Comparison of ENCODE assay signal across 23 mouse cellular contexts in the genomic region with DNA sequence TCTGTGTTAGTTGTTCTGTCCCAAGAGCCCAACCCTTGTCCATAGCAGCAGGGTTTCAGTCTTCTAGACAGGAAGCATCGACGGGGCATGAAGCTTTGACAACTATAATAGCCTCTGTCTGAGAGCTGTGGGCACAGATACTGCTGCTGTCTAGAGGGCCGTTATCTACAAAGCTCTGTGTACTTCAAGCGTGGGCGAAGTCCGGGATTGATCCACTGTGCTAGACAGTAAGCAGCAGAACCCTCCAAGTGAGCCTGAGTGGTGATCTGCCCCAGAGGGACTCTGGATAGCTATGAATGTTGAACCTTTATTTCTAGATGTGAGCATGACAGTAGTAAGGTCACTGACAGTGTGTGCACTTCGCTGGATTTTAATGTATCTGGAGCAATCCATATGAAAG. TPM values are rescaled to one million over a fixed set of nuclear protein-coding genes. Genes with fewer than 3 reads are reported as not detected.
DNase-seq lines count a peak whose midpoint lies in the region; ATAC-seq and TF ChIP-seq lines count a peak whose summit lies in the region.
"Had no signal": no experiment of that assay in that cellular context is flagged by ENCODE, and none has a peak within 500 bp of the region (broad histone marks: within the 10 kb centered on the region; RNA-seq: fewer than 3 reads in every experiment).

No protein-coding gene starts in this region.

- H3K27me3 ChIP-seq in heart, postnatal 0 days (ENCODE audit: control insufficient read depth, insufficient read depth, low read length) = no peaks in the 10 kb centered on the region
- no peaks in the 10 kb centered on the region for H3K27me3 ChIP-seq in liver, embryonic 11.5 days (replicated peaks; ENCODE audit: control insufficient read depth, insufficient read depth, low read length)
- no peaks in the 10 kb centered on the region for H3K27me3 ChIP-seq in liver, embryonic 15.5 days
- H3K27me3 ChIP-seq in midbrain, postnatal 0 days (ENCODE audit: insufficient read depth, low read length) = no peaks in the 10 kb centered on the region
- H3K27me3 ChIP-seq: hindbrain, embryonic 13.5 days; limb, embryonic 15.5 days; megakaryocyte, embryonic 14.5 days; midbrain, embryonic 12.5 days had no signal

- ATAC-seq in heart, postnatal 0 days (ENCODE audit: insufficient read depth, low read depth) = no peak
- ATAC-seq in liver, embryonic 11.5 days (replicated peaks; ENCODE audit: low FRiP score) = 0 out of 2 replicates have a peak, but pooled peaks have one; percentile 29
- ATAC-seq in liver, embryonic 15.5 days (ENCODE audit: insufficient read depth) = peak; percentile 66
- ATAC-seq in midbrain, postnatal 0 days (ENCODE audit: low FRiP score) = no peak
- ATAC-seq: forebrain, embryonic 14.5 days had no signal

- H3K9me3 ChIP-seq in heart, postnatal 0 days (replicated peaks; ENCODE audit: control insufficient read depth, low read length) = no peaks in the 10 kb centered on the region
- H3K9me3 ChIP-seq in liver, embryonic 11.5 days (ENCODE audit: control insufficient read depth, low read length) = no peaks in the 10 kb centered on the region
- no peaks in the 10 kb centered on the region for H3K9me3 ChIP-seq in liver, embryonic 15.5 days (replicated peaks)
- no peaks in the 10 kb centered on the region for H3K9me3 ChIP-seq in midbrain, postnatal 0 days (ENCODE audit: low read length)
- H3K9me3 ChIP-seq: hindbrain, embryonic 13.5 days; limb, embryonic 10.5 days; limb, embryonic 15.5 days; megakaryocyte, embryonic 14.5 days; midbrain, embryonic 12.5 days had no signal

- no peak for TF ChIP-seq EP300 in heart, postnatal 0 days (IDR thresholded peaks at IDR 0.05; ENCODE audit: low read depth)

- H3K4me1 ChIP-seq in heart, postnatal 0 days (ENCODE audit: control insufficient read depth, insufficient read depth) = no peaks in the 10 kb centered on the region
- H3K4me1 ChIP-seq in liver, embryonic 11.5 days (replicated peaks; ENCODE audit: control insufficient read depth, insufficient read depth, low read length) = no peaks in the 10 kb centered on the region
- 0 out of 2 replicates have a peak, but pooled peaks cover 7% of the 10 kb centered on the region for H3K4me1 ChIP-seq in liver, embryonic 15.5 days (replicated peaks)
- no peaks in the 10 kb centered on the region for H3K4me1 ChIP-seq in midbrain, postnatal 0 days (ENCODE audit: insufficient read depth, low read length)
- H3K4me1 ChIP-seq: hindbrain, embryonic 13.5 days; limb, embryonic 10.5 days; limb, embryonic 15.5 days; midbrain, embryonic 12.5 days had no signal

- H3K4me3 ChIP-seq in heart, postnatal 0 days (ENCODE audit: low read depth, low read length) = no peak overlapping the region
- H3K4me3 ChIP-seq in liver, embryonic 11.5 days (ENCODE audit: low read depth, low read length) = no peak overlapping the region
- H3K4me3 ChIP-seq in liver, embryonic 15.5 days (replicated peaks) = no peak overlapping the region
- H3K4me3 ChIP-seq in midbrain, postnatal 0 days (ENCODE audit: low read depth, low read length) = no peak overlapping the region
- H3K4me3 ChIP-seq: hindbrain, embryonic 13.5 days; layer of hippocampus, adult 2 months; left cerebral cortex, adult 2 months; limb, embryonic 10.5 days; limb, embryonic 15.5 days; megakaryocyte, embryonic 14.5 days; midbrain, embryonic 12.5 days had no signal

- 33% methylated on average over 7 of the region's 7 CpGs for WGBS in heart, postnatal 0 days
- 77% methylated on average over 7 of the region's 7 CpGs for WGBS in liver, embryonic 11.5 days
- WGBS in liver, embryonic 15.5 days (ENCODE audit: insufficient replicate concordance) = 79% methylated on average over 7 of the region's 7 CpGs
- WGBS in midbrain, postnatal 0 days = 88% methylated on average over 7 of the region's 7 CpGs

- intact Hi-C loops in heart, postnatal 25 days (cut with DNase I) = no loop called here

- no peak overlapping the region for H3K4me2 ChIP-seq in heart, postnatal 0 days (ENCODE audit: low read depth, low read length)
- no peak overlapping the region for H3K4me2 ChIP-seq in liver, embryonic 11.5 days
- H3K4me2 ChIP-seq in liver, embryonic 15.5 days = no peak overlapping the region
- no peak overlapping the region for H3K4me2 ChIP-seq in midbrain, postnatal 0 days (ENCODE audit: low read depth, low read length, poor library complexity, severe bottlenecking)
- H3K4me2 ChIP-seq: heart, embryonic 11.5 days; hindbrain, embryonic 13.5 days; limb, embryonic 15.5 days; midbrain, embryonic 12.5 days had no signal

- H3K9ac ChIP-seq in heart, postnatal 0 days (replicated peaks; ENCODE audit: low read depth, low read length) = no peak overlapping the region
- H3K9ac ChIP-seq in liver, embryonic 11.5 days (ENCODE audit: low read depth, low read length) = no peak overlapping the region
- H3K9ac ChIP-seq in liver, embryonic 15.5 days = no peak overlapping the region
- no peak overlapping the region for H3K9ac ChIP-seq in midbrain, postnatal 0 days (replicated peaks; ENCODE audit: low read length, poor library complexity, severe bottlenecking)
- H3K9ac ChIP-seq: hindbrain, embryonic 13.5 days; limb, embryonic 15.5 days; midbrain, embryonic 12.5 days had no signal

- peaks cover 75% of the 10 kb centered on the region for H3K36me3 ChIP-seq in heart, postnatal 0 days (replicated peaks; ENCODE audit: control insufficient read depth, insufficient read depth, low read length)
- peaks cover 53% of the 10 kb centered on the region for H3K36me3 ChIP-seq in liver, embryonic 11.5 days (ENCODE audit: control insufficient read depth, insufficient read depth, low read length)
- peaks cover 98% of the 10 kb centered on the region for H3K36me3 ChIP-seq in liver, embryonic 15.5 days (replicated peaks)
- peaks cover 64% of the 10 kb centered on the region for H3K36me3 ChIP-seq in midbrain, postnatal 0 days (ENCODE audit: insufficient read depth, low read length)

- no peak for TF ChIP-seq CTCF in heart, postnatal 0 days (IDR thresholded peaks at IDR 0.05; ENCODE audit: low read depth)
- no peak for TF ChIP-seq CTCF in midbrain, postnatal 0 days (IDR thresholded peaks at IDR 0.05)

- DNase-seq in heart, postnatal 0 days (ENCODE audit: low spot score) = no peak
- DNase-seq in heart, postnatal 25 days (ENCODE audit: low spot score) = no peak
- DNase-seq in liver, embryonic 11.5 days (ENCODE audit: low spot score) = no peak
- no peak for DNase-seq in cerebellum, adult 9-11 months
- DNase-seq in midbrain, postnatal 0 days (ENCODE audit: low spot score) = no peak
- DNase-seq: B cell, adult 2 months; cerebellum, adult 2 months; cerebellum, postnatal 25 days; gastrocnemius, postnatal 14 days; heart, postnatal 4 days; kidney, adult 2 months; kidney, postnatal 36 days; lung, postnatal 36 days had no signal

- H3K27ac ChIP-seq in heart, postnatal 0 days (ENCODE audit: low read depth) = peak overlapping the region; percentile 26; the same call in 1 of the 2 replicates
- H3K27ac ChIP-seq in liver, embryonic 11.5 days (ENCODE audit: low read depth, low read length) = no peak overlapping the region
- H3K27ac ChIP-seq in liver, embryonic 15.5 days (replicated peaks) = 0 out of 2 replicates have a peak overlapping the region, but pooled peaks have one; percentile 0
- H3K27ac ChIP-seq in midbrain, postnatal 0 days (ENCODE audit: low read depth, low read length) = no peak overlapping the region
- H3K27ac ChIP-seq: hindbrain, embryonic 13.5 days; layer of hippocampus, adult 2 months; left cerebral cortex, adult 2 months; limb, embryonic 10.5 days; limb, embryonic 15.5 days; midbrain, embryonic 12.5 days had no signal

RNA-seq across cellular contexts. Expression of a gene that starts 34.7 kb away (rescaled TPM):
- total RNA-seq in heart, postnatal 0 days (2014; rRNA removed; ENCODE audit: low replicate concordance) = 36.8 and 42.9 TPM in 2 replicates
- polyA plus RNA-seq in heart, postnatal 0 days (2015; fragmentation: Nextera tagmentation; extraction: Ambion mirVana) = 8.0 and 10.9 TPM in 2 replicates
- total RNA-seq in heart, postnatal 25 days (2021) = 1 to 10 TPM; 2.7 to 3.1 TPM
- 18.8 and 23.9 TPM in 2 replicates for polyA plus RNA-seq in liver, embryonic 11.5 days (2014; fragmentation: Nextera tagmentation; extraction: Ambion mirVana)
- polyA plus RNA-seq in liver, embryonic 15.5 days (2015; fragmentation: Nextera tagmentation; extraction: Ambion mirVana) = 24.5 and 24.6 TPM in 2 replicates
- total RNA-seq in midbrain, postnatal 0 days (2014; rRNA removed) = 16.7 and 27.7 TPM in 2 replicates
- polyA plus RNA-seq in midbrain, postnatal 0 days (2015; fragmentation: Nextera tagmentation; extraction: Ambion mirVana) = 9.6 and 10.3 TPM in 2 replicates

Comparison
In these comparisons a context has a peak if more than half of its experiments do, and no peak if none do; other contexts are left out.
1. H3K27ac ChIP-seq: peak in heart, postnatal 0 days (single experiment) and liver, embryonic 15.5 days (single experiment); none in liver, embryonic 11.5 days (single experiment) and midbrain, postnatal 0 days (single experiment).
2. ATAC-seq: peak in liver, embryonic 11.5 days (single experiment) and liver, embryonic 15.5 days (single experiment); none in heart, postnatal 0 days (single experiment) and midbrain, postnatal 0 days (single experiment).